Mouse (Mus musculus) intestine, postnatal 0 days (tissue): ENCODE results near the gene Tmem209. TPM values are rescaled to one million over a fixed set of nuclear protein-coding genes. Genes with fewer than 3 reads are reported as not detected.

Experiments
- ATAC-seq: fragments of 200-750 bp; cut with Nextera tagmentation; 2 replicates; pipeline ENCODE4 v1.8.0; 2017; ENCODE audit warnings: mild to moderate bottlenecking, moderate TSS enrichment, moderate library complexity
- H3K27ac ChIP-seq: fragments of 300-500 bp; sonication (generic); 2 replicates; pipeline ENCODE4 v1.5.1; 2014; ENCODE audit warnings: mild to moderate bottlenecking, low read depth, low read length, moderate library complexity
- H3K27me3 ChIP-seq: fragments of 300-500 bp; sonication (generic); replicated peaks from 2 replicates; pipeline ENCODE4 v1.6.1; 2014; ENCODE audit warnings: low read length, mixed read lengths; ENCODE audit not compliant: control insufficient read depth, insufficient read depth
- H3K36me3 ChIP-seq: fragments of 300-500 bp; sonication (generic); 2 replicates; pipeline ENCODE4 v1.6.1; 2014; ENCODE audit warnings: mild to moderate bottlenecking, moderate library complexity; ENCODE audit not compliant: control insufficient read depth, insufficient read depth
- H3K4me1 ChIP-seq: fragments of 300-500 bp; sonication (generic); replicated peaks from 2 replicates; pipeline ENCODE4 v1.6.1; 2014; ENCODE audit warnings: antibody characterized with exemption, low read length, mixed read lengths; ENCODE audit not compliant: control insufficient read depth, insufficient read depth
- H3K4me2 ChIP-seq: fragments of 300-500 bp; sonication (generic); replicated peaks from 2 replicates; pipeline ENCODE4 v1.6.1; 2014; ENCODE audit warnings: low read depth, mild to moderate bottlenecking, moderate library complexity
- H3K4me3 ChIP-seq: fragments of 300-500 bp; sonication (generic); 2 replicates; pipeline ENCODE4 v1.5.1; 2014; ENCODE audit warnings: low read depth, low read length
- H3K9ac ChIP-seq: fragments of 300-500 bp; sonication (generic); 2 replicates; pipeline ENCODE4 v1.6.1; 2014; ENCODE audit warnings: mild to moderate bottlenecking, low read depth, low read length
- H3K9me3 ChIP-seq: fragments of 300-500 bp; sonication (generic); 2 replicates; pipeline ENCODE4 v1.6.1; 2016; ENCODE audit warnings: mixed run types; ENCODE audit not compliant: control insufficient read depth
- CTCF ChIP-seq: sonication (generic); IDR thresholded peaks from 2 replicates; pipeline ENCODE4 v1.5.1; 2016; ENCODE audit warnings: low read depth, mild to moderate bottlenecking, control low read depth, antibody characterized with exemption, moderate library complexity
- WGBS: fragments of 180-500 bp; shearing (Covaris S2); extraction: QIAGEN DNeasy Blood & Tissue Kit; methylation state at CpG from one replicate; pipeline ENCODE4 v1.1.7; 2014; 5-methylcytosine and 5-hydroxymethylcytosine counted together
- polyA plus RNA-seq: library from polyadenylated mRNA; unstranded; fragments of >200 nt; fragmentation: Nextera tagmentation; extraction: Ambion mirVana; gene quantifications from 2 replicates; pipeline ENCODE4 v1.2.1, GENCODE M21; 2015

The Tmem209 gene
- polyA plus RNA-seq, 1 experiment from 2014 or later = 10.2 TPM

DNA sequence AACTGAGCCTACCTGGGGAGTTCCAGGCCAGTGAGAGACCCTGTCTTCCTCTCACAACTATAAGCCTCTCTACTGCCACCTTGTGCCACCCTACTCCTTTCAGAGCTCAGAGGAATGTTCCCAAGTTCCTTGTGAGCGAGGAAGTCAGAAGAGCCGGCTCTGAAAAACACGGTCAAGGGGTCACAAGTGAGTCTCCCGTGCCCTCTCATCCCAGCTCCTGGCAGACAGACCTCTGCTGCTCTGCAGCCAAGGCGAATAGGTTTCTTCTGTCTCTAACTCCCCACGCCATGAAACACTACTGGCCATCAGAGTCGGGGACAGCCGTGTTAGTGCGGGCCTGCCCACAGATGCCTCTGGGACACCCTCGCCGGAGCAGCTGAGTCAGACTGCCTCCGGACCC is 40.9 kb downstream of the Tmem209 start:
- WGBS = 63% methylated on average over 12 of the region's 12 CpGs
- Histone ChIP-seq H3K27ac (no peak overlapping the region), H3K4me1 (no peaks in the 10 kb centered on the region), H3K27me3 (no peaks in the 10 kb centered on the region), H3K9ac (no peak overlapping the region), H3K9me3 (no peaks in the 10 kb centered on the region), H3K4me2 (no peak overlapping the region), H3K36me3 (no peaks in the 10 kb centered on the region), H3K4me3 (no peak overlapping the region)
- TF ChIP-seq CTCF = peak; percentile 67
- no peak for ATAC-seq

- no peak overlapping the region for H3K9ac ChIP-seq
- no peak overlapping the region for H3K27ac ChIP-seq
- no peaks in the 10 kb centered on the region for H3K27me3 ChIP-seq
- no peaks in the 10 kb centered on the region for H3K36me3 ChIP-seq
- TF ChIP-seq CTCF = no peak
- H3K9me3 ChIP-seq = no peaks in the 10 kb centered on the region
- H3K4me1 ChIP-seq = no peaks in the 10 kb centered on the region
- WGBS = 77% methylated on average over 1 of the region's 1 CpGs
- no peak overlapping the region for H3K4me2 ChIP-seq
- no peak for ATAC-seq
- H3K4me3 ChIP-seq = no peak overlapping the region
Measured at GRCm38 (mm10) chr6:30468058-30468457, 41.5 kb downstream of the Tmem209 start.

GRCm38 (mm10) chr6:30465586-30465985 is 44.0 kb downstream of the Tmem209 start:
- no peaks in the 10 kb centered on the region for H3K36me3 ChIP-seq
- no peak overlapping the region for H3K4me2 ChIP-seq
- H3K27ac ChIP-seq = no peak overlapping the region
- 0 out of 2 replicates have a peak, but pooled peaks cover 3% of the 10 kb centered on the region for H3K27me3 ChIP-seq
- WGBS = 80% methylated on average over 11 of the region's 11 CpGs
- no peak for ATAC-seq
- H3K9ac ChIP-seq = no peak overlapping the region
- peaks cover 6% of the 10 kb centered on the region; the same call in 1 of the 2 replicates for H3K4me1 ChIP-seq
- no peak overlapping the region for H3K4me3 ChIP-seq
- TF ChIP-seq CTCF = no peak
- H3K9me3 ChIP-seq = no peaks in the 10 kb centered on the region

GRCm38 (mm10) chr6:30462822-30463221 is 46.8 kb downstream of the Tmem209 start:
- H3K4me1 ChIP-seq = peaks cover 6% of the 10 kb centered on the region; the same call in 1 of the 2 replicates
- 17% methylated on average over 7 of the region's 7 CpGs for WGBS
- H3K27ac ChIP-seq = no peak overlapping the region
- ATAC-seq = no peak
- TF ChIP-seq CTCF = no peak
- 0 out of 2 replicates have a peak, but pooled peaks cover 6% of the 10 kb centered on the region for H3K27me3 ChIP-seq
- H3K4me2 ChIP-seq = peak overlapping the region; percentile 24; the same call in 1 of the 2 replicates
- no peaks in the 10 kb centered on the region for H3K36me3 ChIP-seq
- no peaks in the 10 kb centered on the region for H3K9me3 ChIP-seq
- no peak overlapping the region for H3K4me3 ChIP-seq
- H3K9ac ChIP-seq = no peak overlapping the region

DNA sequence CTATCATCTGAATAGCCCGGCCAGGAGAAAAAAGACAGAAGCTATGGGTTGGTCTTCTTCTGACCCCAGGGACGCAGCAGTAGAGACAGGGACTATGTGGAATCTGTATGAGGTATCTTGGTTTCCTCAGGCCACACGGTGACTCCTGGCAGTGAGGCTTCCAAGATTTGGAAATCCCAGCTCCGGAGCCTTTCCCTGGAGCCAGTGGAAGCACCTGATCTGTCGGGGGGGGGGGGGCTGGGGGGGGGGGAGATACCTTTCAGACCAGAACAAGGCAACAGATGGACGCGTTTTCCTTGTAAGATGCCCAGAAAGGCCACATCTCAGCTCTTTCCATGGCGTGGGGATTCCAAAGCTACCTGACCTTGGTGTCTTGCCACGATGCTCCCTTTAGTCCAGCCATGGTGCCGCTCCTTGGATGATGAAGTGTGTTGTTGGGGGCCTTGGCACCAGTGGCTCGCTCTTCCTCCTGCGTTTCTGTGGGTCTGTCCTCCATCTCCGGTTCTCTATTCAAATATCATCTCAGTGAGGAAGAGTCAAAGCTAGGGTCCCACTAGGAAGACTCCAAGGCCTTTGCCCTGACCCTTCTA is 47.7 kb downstream of the Tmem209 start:
- Histone ChIP-seq H3K4me2 (no peak overlapping the region), H3K9ac (no peak overlapping the region), H3K27ac (no peak overlapping the region), H3K9me3 (no peaks in the 10 kb centered on the region), H3K4me3 (no peak overlapping the region), H3K4me1 (peaks cover 6% of the 10 kb centered on the region; the same call in 1 of the 2 replicates), H3K36me3 (no peaks in the 10 kb centered on the region), H3K27me3 (0 out of 2 replicates have a peak, but pooled peaks cover 6% of the 10 kb centered on the region)
- ATAC-seq = no peak
- 85% methylated on average over 11 of the region's 13 CpGs for WGBS
- no peak for TF ChIP-seq CTCF

- Histone ChIP-seq H3K4me2 (peak overlapping the region; percentile 37; the same call in 1 of the 2 replicates), H3K27ac (no peak overlapping the region), H3K36me3 (no peaks in the 10 kb centered on the region), H3K9me3 (no peaks in the 10 kb centered on the region), H3K27me3 (0 out of 2 replicates have a peak, but pooled peaks cover 6% of the 10 kb centered on the region), H3K4me3 (no peak overlapping the region), H3K9ac (no peak overlapping the region), H3K4me1 (peaks cover 6% of the 10 kb centered on the region; the same call in 1 of the 2 replicates)
- no peak for TF ChIP-seq CTCF
- WGBS = 22% methylated on average over 19 of the region's 19 CpGs
- ATAC-seq = peak; percentile 48
Measured at GRCm38 (mm10) chr6:30460750-30461446, 48.7 kb downstream of the Tmem209 start.
